Mouse (Mus musculus) small intestine, adult 2 months (tissue): ENCODE results near the gene Asb16.

Experiments
- CTCF ChIP-seq: fragments of 200-500 bp; IDR thresholded peaks from 2 replicates; pipeline ENCODE4 v1.5.1; 2012; ENCODE audit warnings: low read depth, mild to moderate bottlenecking, control low read depth, inconsistent platforms, low read length, moderate library complexity, mixed read lengths; ENCODE audit not compliant: insufficient replicate concordance, insufficient read length; ENCODE audit errors: extremely low read depth
- POLR2A ChIP-seq: fragments of 200-500 bp; IDR thresholded peaks from 2 replicates; pipeline ENCODE4 v1.6.1; 2012; ENCODE audit warnings: low read depth, mild to moderate bottlenecking, control low read depth, inconsistent platforms, low read length, moderate library complexity

DNA sequence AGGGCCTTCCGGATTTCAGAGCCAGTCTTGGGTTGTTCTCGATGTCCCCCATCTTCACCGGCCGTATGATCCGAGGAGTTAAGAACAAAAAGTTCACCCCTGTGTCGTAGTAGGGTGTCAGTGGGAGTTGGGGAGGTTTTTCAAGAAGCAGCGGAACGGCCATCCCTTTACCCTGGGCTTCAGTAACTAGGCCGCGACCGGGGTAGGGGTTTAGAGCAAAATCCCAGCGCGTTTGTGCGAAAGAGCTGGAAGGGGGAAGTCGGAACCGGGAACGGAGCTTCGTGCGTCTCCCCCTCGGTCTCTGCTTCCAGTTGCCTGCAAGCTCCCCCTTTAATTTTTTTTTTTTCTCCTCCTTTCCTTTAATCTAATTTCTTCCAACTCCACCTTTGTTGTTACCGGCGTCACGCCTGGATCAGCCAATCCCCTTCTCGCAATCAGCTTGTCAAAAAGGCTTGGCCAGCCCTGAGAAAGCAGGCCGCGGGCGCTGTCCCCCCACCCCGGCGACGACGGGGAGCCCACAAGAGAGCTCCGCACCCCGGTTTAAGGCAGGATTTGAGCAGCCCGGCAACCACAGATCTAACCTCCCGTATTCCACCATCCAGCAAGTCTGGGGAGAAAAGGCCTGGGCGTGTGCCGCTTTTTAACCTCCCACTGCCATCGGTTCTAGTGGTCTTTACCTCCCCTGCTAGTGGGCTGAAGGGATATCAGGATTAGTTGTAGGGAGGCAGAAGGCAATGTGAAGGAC lies 51.6 kb downstream of the Asb16 start:
- TF ChIP-seq CTCF (no peak), POLR2A (peak; percentile 78)
